26 mouse cellular contexts compared by ENCODE assay signal in genomic region chr15:95922558-95922957, GRCm38 (mm10).
A peak's percentile ranks its signal among the peaks of the same experiment; 100 is the strongest.
DNase-seq lines count a peak whose midpoint lies in the region; ATAC-seq and TF ChIP-seq lines count a peak whose summit lies in the region.
"Had no signal": no experiment of that assay in that cellular context is flagged by ENCODE, and none has a peak within 500 bp of the region (broad histone marks: within the 10 kb centered on the region; RNA-seq: fewer than 3 reads in every experiment).

No protein-coding gene starts in this region.

- DNase-seq in embryonic facial prominence, embryonic 10.5 days (ENCODE audit: low spot score) = no peak
- peak; percentile 28 to 31 for DNase-seq in kidney, postnatal 4 days
- DNase-seq in testis, postnatal 10 days (ENCODE audit: low spot score) = peak; percentile 64
- no peak for DNase-seq in testis, postnatal 14 days (ENCODE audit: low spot score)
- no peak for DNase-seq in frontal cortex, postnatal 36 days (ENCODE audit: low spot score in 2 of 2)
- DNase-seq: adrenal gland, postnatal 10 days; cerebellum, adult 11-12 months; cerebellum, adult 8-10 months; cerebellum, postnatal 14 days; gastrocnemius, postnatal 36 days; heart, postnatal 10 days; heart, postnatal 36 days had no signal

- H3K27ac ChIP-seq in embryonic facial prominence, embryonic 13.5 days = peak overlapping the region; percentile 23; the same call in 1 of the 2 replicates
- H3K27ac ChIP-seq in embryonic facial prominence, embryonic 10.5 days (replicated peaks) = no peak overlapping the region
- H3K27ac ChIP-seq in kidney, embryonic 14.5 days (ENCODE audit: low read depth, low read length) = no peak overlapping the region
- peak overlapping the region; percentile 16 for H3K27ac ChIP-seq in olfactory bulb, adult 2 months (ENCODE audit: insufficient read depth, low read depth, low read length)
- H3K27ac ChIP-seq: embryonic facial prominence, embryonic 12.5 days; forebrain, embryonic 10.5 days; forebrain, embryonic 13.5 days; heart, embryonic 15.5 days; hindbrain, embryonic 10.5 days; hindbrain, embryonic 13.5 days; intestine, embryonic 15.5 days had no signal

- ATAC-seq in embryonic facial prominence, embryonic 13.5 days (ENCODE audit: insufficient number of reproducible peaks, insufficient read depth, low FRiP score, low TSS enrichment, low read depth) = no peak
- ATAC-seq in kidney, embryonic 14.5 days (ENCODE audit: low FRiP score, low TSS enrichment) = no peak
- ATAC-seq: CD4-positive, CD25-positive, alpha-beta regulatory T cell, adult 4 months; forebrain, embryonic 13.5 days; forebrain, embryonic 16.5 days; hindbrain, embryonic 16.5 days; intestine, embryonic 15.5 days had no signal

- H3K27me3 ChIP-seq in embryonic facial prominence, embryonic 13.5 days = no peaks in the 10 kb centered on the region
- H3K27me3 ChIP-seq in embryonic facial prominence, embryonic 10.5 days (replicated peaks; ENCODE audit: low read depth, poor library complexity, severe bottlenecking) = no peaks in the 10 kb centered on the region
- H3K27me3 ChIP-seq in kidney, embryonic 14.5 days (ENCODE audit: control insufficient read depth, insufficient read depth, low read length) = no peaks in the 10 kb centered on the region
- H3K27me3 ChIP-seq: embryonic facial prominence, embryonic 12.5 days; forebrain, embryonic 13.5 days; heart, embryonic 12.5 days; heart, embryonic 15.5 days; hindbrain, embryonic 13.5 days; intestine, embryonic 15.5 days had no signal

- TF ChIP-seq POLR2A in olfactory bulb, adult 2 months (IDR thresholded peaks at IDR 0.05; ENCODE audit: insufficient read depth, low read depth, low read length) = no peak

- H3K4me1 ChIP-seq in embryonic facial prominence, embryonic 13.5 days = peaks cover 20% of the 10 kb centered on the region
- 0 out of 2 replicates have a peak, but pooled peaks cover 4% of the 10 kb centered on the region for H3K4me1 ChIP-seq in embryonic facial prominence, embryonic 10.5 days
- H3K4me1 ChIP-seq in kidney, embryonic 14.5 days (ENCODE audit: control insufficient read depth, insufficient read depth, low read length) = no peaks in the 10 kb centered on the region
- H3K4me1 ChIP-seq in olfactory bulb, adult 2 months (ENCODE audit: control insufficient read depth, insufficient read depth, low read length) = peaks cover 19% of the 10 kb centered on the region
- H3K4me1 ChIP-seq: forebrain, embryonic 10.5 days; hindbrain, embryonic 10.5 days; intestine, embryonic 15.5 days had no signal

- H3K4me2 ChIP-seq in embryonic facial prominence, embryonic 13.5 days = no peak overlapping the region
- H3K4me2 ChIP-seq in kidney, embryonic 14.5 days (replicated peaks; ENCODE audit: low read depth, low read length) = no peak overlapping the region
- H3K4me2 ChIP-seq: embryonic facial prominence, embryonic 12.5 days; forebrain, embryonic 13.5 days; heart, embryonic 12.5 days; heart, embryonic 15.5 days; hindbrain, embryonic 13.5 days; intestine, embryonic 15.5 days had no signal

- 67% methylated on average over 6 of the region's 6 CpGs for WGBS in embryonic facial prominence, embryonic 13.5 days
- 89% methylated on average over 6 of the region's 6 CpGs for WGBS in embryonic facial prominence, embryonic 10.5 days
- 90% methylated on average over 6 of the region's 6 CpGs for WGBS in kidney, embryonic 14.5 days
- 67% methylated on average over 6 of the region's 6 CpGs for WGBS in olfactory bulb, adult 2 months

- TF ChIP-seq CTCF in olfactory bulb, adult 2 months (IDR thresholded peaks at IDR 0.05; ENCODE audit: insufficient read depth, low read depth, low read length) = no peak

- no peak overlapping the region for H3K4me3 ChIP-seq in embryonic facial prominence, embryonic 13.5 days
- no peak overlapping the region for H3K4me3 ChIP-seq in embryonic facial prominence, embryonic 10.5 days
- H3K4me3 ChIP-seq in kidney, embryonic 14.5 days (ENCODE audit: low read length) = no peak overlapping the region
- H3K4me3 ChIP-seq in olfactory bulb, adult 2 months (ENCODE audit: insufficient read depth, low read depth, low read length) = no peak overlapping the region
- H3K4me3 ChIP-seq: embryonic facial prominence, embryonic 12.5 days; forebrain, embryonic 10.5 days; forebrain, embryonic 13.5 days; heart, embryonic 12.5 days; heart, embryonic 15.5 days; hindbrain, embryonic 10.5 days; hindbrain, embryonic 13.5 days; intestine, embryonic 15.5 days had no signal

- H3K9ac ChIP-seq in embryonic facial prominence, embryonic 13.5 days = no peak overlapping the region
- H3K9ac ChIP-seq in kidney, embryonic 14.5 days (ENCODE audit: low read depth, low read length) = no peak overlapping the region
- H3K9ac ChIP-seq: embryonic facial prominence, embryonic 12.5 days; forebrain, embryonic 13.5 days; heart, embryonic 12.5 days; heart, embryonic 15.5 days; hindbrain, embryonic 13.5 days; intestine, embryonic 15.5 days had no signal

- no peaks in the 10 kb centered on the region for H3K9me3 ChIP-seq in embryonic facial prominence, embryonic 13.5 days
- H3K9me3 ChIP-seq in embryonic facial prominence, embryonic 10.5 days = no peaks in the 10 kb centered on the region
- no peaks in the 10 kb centered on the region for H3K9me3 ChIP-seq in kidney, embryonic 14.5 days (ENCODE audit: control insufficient read depth, low read length)
- H3K9me3 ChIP-seq: embryonic facial prominence, embryonic 12.5 days; forebrain, embryonic 10.5 days; forebrain, embryonic 13.5 days; heart, embryonic 12.5 days; heart, embryonic 15.5 days; hindbrain, embryonic 10.5 days; hindbrain, embryonic 13.5 days; intestine, embryonic 15.5 days had no signal

- peaks cover 26% of the 10 kb centered on the region for H3K36me3 ChIP-seq in embryonic facial prominence, embryonic 13.5 days
- peaks cover 42% of the 10 kb centered on the region for H3K36me3 ChIP-seq in embryonic facial prominence, embryonic 10.5 days (replicated peaks)
- H3K36me3 ChIP-seq in kidney, embryonic 14.5 days (ENCODE audit: control insufficient read depth, insufficient read depth, low read length) = peaks cover 17% of the 10 kb centered on the region

Comparison
In these comparisons a context has a peak if more than half of its experiments do, and no peak if none do; other contexts are left out.
1. H3K27ac ChIP-seq: peak in embryonic facial prominence, embryonic 13.5 days (single experiment) and olfactory bulb, adult 2 months (single experiment); none in embryonic facial prominence, embryonic 10.5 days (single experiment) and kidney, embryonic 14.5 days (single experiment).
2. DNase-seq: peak in kidney, postnatal 4 days (2 of 2) and testis, postnatal 10 days (single experiment); none in embryonic facial prominence, embryonic 10.5 days (single experiment), testis, postnatal 14 days (single experiment) and frontal cortex, postnatal 36 days (0 of 2).